Mouse (Mus musculus): ENCODE measurements around the gene Oprm1. TPM values are rescaled to one million over a fixed set of nuclear protein-coding genes. Genes with fewer than 3 reads are reported as not detected.
"Not testable (repeated sequence)": the region's sequence is repeated elsewhere in the genome, so short reads cannot be mapped to it uniquely, and the experiment has no call there.

Oprm1 gene
- polyA plus RNA-seq (2015; fragmentation: Nextera tagmentation; extraction: Ambion mirVana), result not detected in 2 replicates

GRCm38 (mm10) chr10:6758206-6758605 is at the start of gene Oprm1:
TSS of gene Oprm1 (plus strand) at chr10:6758506.
- DNase-seq (ENCODE audit: low spot score), result no peak

- no peak for DNase-seq (ENCODE audit: low spot score)
Measured at GRCm38 (mm10) chr10:6717181-6717948, 40.9 kb upstream of the Oprm1 start.

- no peak for DNase-seq (ENCODE audit: low spot score)
Measured at GRCm38 (mm10) chr10:6723765-6724164, 34.5 kb upstream of the Oprm1 start.

GRCm38 (mm10) chr10:6728469-6728868 is 29.8 kb upstream of the Oprm1 start:
- DNase-seq (ENCODE audit: low spot score), result no peak

GRCm38 (mm10) chr10:6753375-6753774 is 4.9 kb upstream of the Oprm1 start:
- DNase-seq (ENCODE audit: low spot score), result no peak

- DNase-seq (ENCODE audit: low spot score), result no peak
Measured at GRCm38 (mm10) chr10:6761287-6761811, 3.0 kb downstream of the Oprm1 start, which contains the start of gene Gm10945. TSS of gene Gm10945 (minus strand) at chr10:6761761.

GRCm38 (mm10) chr10:6788517-6789237 is 30.4 kb downstream of the Oprm1 start:
- DNase-seq (ENCODE audit: low spot score), result peak; percentile 3

GRCm38 (mm10) chr10:6790226-6790625 is 31.9 kb downstream of the Oprm1 start:
- DNase-seq (ENCODE audit: low spot score), result no peak

- DNase-seq (ENCODE audit: low spot score), result no peak
Measured at GRCm38 (mm10) chr10:6820626-6821025, 62.3 kb downstream of the Oprm1 start.

GRCm38 (mm10) chr10:6842225-6842624 is 83.9 kb downstream of the Oprm1 start:
- no peak for DNase-seq (ENCODE audit: low spot score)

GRCm38 (mm10) chr10:6846283-6846682 is 88.0 kb downstream of the Oprm1 start:
- DNase-seq (ENCODE audit: low spot score), result no peak

GRCm38 (mm10) chr10:6848162-6848754 is 90.0 kb downstream of the Oprm1 start:
- DNase-seq (ENCODE audit: low spot score), result no peak

GRCm38 (mm10) chr10:6848834-6849233 is 90.5 kb downstream of the Oprm1 start:
- DNase-seq (ENCODE audit: low spot score), result no peak

- DNase-seq (ENCODE audit: low spot score), result no peak
Measured at GRCm38 (mm10) chr10:6855812-6856211, 97.5 kb downstream of the Oprm1 start.

- DNase-seq (ENCODE audit: low spot score), result no peak
Measured at GRCm38 (mm10) chr10:6871418-6872072, 113.2 kb downstream of the Oprm1 start.

- no peak for DNase-seq (ENCODE audit: low spot score)
Measured at GRCm38 (mm10) chr10:6873917-6874316, 115.6 kb downstream of the Oprm1 start.

- no peak for DNase-seq (ENCODE audit: low spot score)
Measured at GRCm38 (mm10) chr10:6878276-6878881, 120.1 kb downstream of the Oprm1 start.

- not testable (repeated sequence) for DNase-seq (ENCODE audit: low spot score)
Measured at GRCm38 (mm10) chr10:6882041-6882440, 123.7 kb downstream of the Oprm1 start.

- peak; percentile 64 for DNase-seq (ENCODE audit: low spot score)
Measured at GRCm38 (mm10) chr10:6885460-6885859, 127.2 kb downstream of the Oprm1 start.

GRCm38 (mm10) chr10:6889640-6890245 is 131.4 kb downstream of the Oprm1 start:
- no peak for DNase-seq (ENCODE audit: low spot score)

Data from thymus, postnatal 0 days (tissue).